ENCODE assay signal across 7 mouse cellular contexts in genomic region chr16:91056043-91056821, GRCm38 (mm10). TPM values are rescaled to one million over a fixed set of nuclear protein-coding genes. Genes with fewer than 3 reads are reported as not detected.
DNase-seq lines count a peak whose midpoint lies in the region; ATAC-seq and TF ChIP-seq lines count a peak whose summit lies in the region.

No protein-coding gene starts in this region.

- no peak overlapping the region for H3K27ac ChIP-seq in embryonic fibroblast, embryonic 13.5 days (ENCODE audit: insufficient read depth, low read length)
- peak overlapping the region; percentile 71 for H3K27ac ChIP-seq in kidney, embryonic 15.5 days
- H3K27ac ChIP-seq in hindbrain, embryonic 16.5 days (ENCODE audit: low read depth, low read length): no peak overlapping the region

- 24% methylated on average over 16 of the region's 16 CpGs for WGBS in kidney, embryonic 15.5 days
- 54% methylated on average over 16 of the region's 16 CpGs for WGBS in hindbrain, embryonic 16.5 days

- ATAC-seq in kidney, embryonic 15.5 days (replicated peaks; ENCODE audit: low FRiP score): peak; percentile 89
- no peak for ATAC-seq in hindbrain, embryonic 16.5 days

- peak overlapping the region; percentile 46 for H3K4me2 ChIP-seq in kidney, embryonic 15.5 days
- no peak overlapping the region for H3K4me2 ChIP-seq in hindbrain, embryonic 16.5 days (ENCODE audit: low read length)

- DNase-seq in right cerebral cortex, adult 2 months (ENCODE audit: low spot score in 2 of 2): peak; percentile 76 to 78
- no peak for DNase-seq in right cerebral cortex, postnatal 4 days
- DNase-seq in right cerebral cortex, postnatal 25 days: peak; percentile 52
- no peak for DNase-seq in liver

- peak overlapping the region; percentile 17; the same call in 1 of the 2 replicates for H3K9ac ChIP-seq in kidney, embryonic 15.5 days
- H3K9ac ChIP-seq in hindbrain, embryonic 16.5 days (ENCODE audit: low read depth, low read length): no peak overlapping the region

- no peaks in the 10 kb centered on the region for H3K9me3 ChIP-seq in kidney, embryonic 15.5 days (replicated peaks)
- no peaks in the 10 kb centered on the region for H3K9me3 ChIP-seq in hindbrain, embryonic 16.5 days (ENCODE audit: control insufficient read depth, low read length)

- peaks cover 11% of the 10 kb centered on the region for H3K4me1 ChIP-seq in embryonic fibroblast, embryonic 13.5 days (ENCODE audit: control insufficient read depth, insufficient read depth, low read length)
- peaks cover 20% of the 10 kb centered on the region for H3K4me1 ChIP-seq in kidney, embryonic 15.5 days
- no peaks in the 10 kb centered on the region for H3K4me1 ChIP-seq in hindbrain, embryonic 16.5 days (ENCODE audit: control insufficient read depth, insufficient read depth, low read depth, low read length)

- TF ChIP-seq POLR2A in embryonic fibroblast, embryonic 13.5 days (IDR thresholded peaks at IDR 0.05; ENCODE audit: low read depth, low read length): peak; percentile 43

- no peaks in the 10 kb centered on the region for H3K36me3 ChIP-seq in kidney, embryonic 15.5 days
- H3K36me3 ChIP-seq in hindbrain, embryonic 16.5 days (ENCODE audit: control insufficient read depth, insufficient read depth, low read length): no peaks in the 10 kb centered on the region

- H3K27me3 ChIP-seq in kidney, embryonic 15.5 days: peaks cover 14% of the 10 kb centered on the region; the same call in 1 of the 2 replicates
- H3K27me3 ChIP-seq in hindbrain, embryonic 16.5 days (replicated peaks; ENCODE audit: control insufficient read depth, insufficient read depth, low read length): no peaks in the 10 kb centered on the region

- no peak overlapping the region for H3K4me3 ChIP-seq in embryonic fibroblast, embryonic 13.5 days (ENCODE audit: insufficient read depth, low read length)
- H3K4me3 ChIP-seq in kidney, embryonic 15.5 days (replicated peaks): peak overlapping the region; percentile 9; the same call in 1 of the 2 replicates
- H3K4me3 ChIP-seq in hindbrain, embryonic 16.5 days (ENCODE audit: low read length): no peak overlapping the region

- TF ChIP-seq CTCF in embryonic fibroblast, embryonic 13.5 days (IDR thresholded peaks at IDR 0.05; ENCODE audit: borderline replicate concordance, insufficient read depth, low read length): no peak

RNA-seq across cellular contexts. Expression of gene Paxbp1, which starts 11.9 kb away (rescaled TPM):
- polyA plus RNA-seq in embryonic fibroblast, embryonic 13.5 days (2011; ENCODE audit: insufficient read length, low read depth, missing spikeins): 60.7 and 90.4 TPM in 2 replicates
- 52.8 and 55.7 TPM in 2 replicates for polyA plus RNA-seq in kidney, embryonic 15.5 days (2015; fragmentation: Nextera tagmentation; extraction: Ambion mirVana)
- 48.8 and 60.2 TPM in 2 replicates for polyA plus RNA-seq in hindbrain, embryonic 16.5 days (2015; fragmentation: Nextera tagmentation; extraction: Ambion mirVana)

RNA-seq across cellular contexts. Expression of gene 4932438H23Rik, which starts 38.7 kb away (rescaled TPM):
- polyA plus RNA-seq in embryonic fibroblast, embryonic 13.5 days (2011; ENCODE audit: insufficient read length, low read depth, missing spikeins): 0.27 TPM in 1 of 2 replicates, not detected in the other
- 0.08 TPM in 2 replicates for polyA plus RNA-seq in kidney, embryonic 15.5 days (2015; fragmentation: Nextera tagmentation; extraction: Ambion mirVana)
- polyA plus RNA-seq in hindbrain, embryonic 16.5 days (2015; fragmentation: Nextera tagmentation; extraction: Ambion mirVana): 0.88 and 1.9 TPM in 2 replicates

RNA-seq across cellular contexts. Expression of gene Synj1, which starts 45.1 kb away (rescaled TPM):
- polyA plus RNA-seq in embryonic fibroblast, embryonic 13.5 days (2011; ENCODE audit: insufficient read length, low read depth, missing spikeins): 20.0 and 22.7 TPM in 2 replicates
- 13.0 and 14.4 TPM in 2 replicates for polyA plus RNA-seq in kidney, embryonic 15.5 days (2015; fragmentation: Nextera tagmentation; extraction: Ambion mirVana)
- polyA plus RNA-seq in hindbrain, embryonic 16.5 days (2015; fragmentation: Nextera tagmentation; extraction: Ambion mirVana): 48.6 and 50.3 TPM in 2 replicates

Comparison
In these comparisons a context has a peak if more than half of its experiments do, and no peak if none do; other contexts are left out.
1. DNase-seq: peak in right cerebral cortex, adult 2 months (2 of 2) and right cerebral cortex, postnatal 25 days (single experiment); none in right cerebral cortex, postnatal 4 days (single experiment) and liver (single experiment).